Mouse (Mus musculus): Measurements from ENCODE around the gene Ptprd. TPM values are rescaled to one million over a fixed set of nuclear protein-coding genes. Genes with fewer than 3 reads are reported as not detected.

The Ptprd gene
- total and polyA plus RNA-seq, 3 experiments = not detected

DNA sequence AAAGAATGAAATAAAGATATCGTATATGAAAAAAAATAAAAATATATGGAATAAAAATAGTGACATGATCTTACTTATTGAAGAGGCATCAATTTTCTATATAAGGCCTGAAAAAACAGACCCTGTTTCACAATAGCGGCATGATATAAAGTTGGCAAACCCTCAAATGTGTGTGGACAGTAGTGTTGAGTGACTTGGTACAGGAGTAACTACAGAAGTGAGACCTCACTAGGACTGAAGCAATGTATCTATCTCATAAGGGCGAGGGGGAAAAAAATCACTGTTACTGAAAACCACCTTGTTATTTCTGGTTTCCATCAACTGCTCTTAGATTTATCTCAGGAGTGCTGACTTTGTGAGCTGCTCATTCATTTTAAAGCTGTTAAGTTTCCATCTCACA, 2204.5 kb downstream of the Ptprd start:
- H3K27ac ChIP-seq (ENCODE audit: control insufficient read depth, low read depth, low read length) = no peak overlapping the region
- TF ChIP-seq ELF1 (IDR thresholded peaks at IDR 0.05; ENCODE audit: low read depth, low read length) (no peak), MAFK (IDR thresholded peaks at IDR 0.05; ENCODE audit: borderline replicate concordance, low read depth, low read length) (no peak), USF2 (IDR thresholded peaks at IDR 0.05; ENCODE audit: borderline replicate concordance in 1 of 2, insufficient read depth in 1 of 2, low read depth in 1 of 2, low read length in 2 of 2) (no peak), MXI1 (IDR thresholded peaks at IDR 0.05; ENCODE audit: low read depth, low read length) (no peak), CTCF (IDR thresholded peaks at IDR 0.05 in 2 of 3, conservative IDR thresholded peaks at IDR 0.05 in 1 of 3; ENCODE audit: control insufficient read depth in 1 of 3, insufficient read depth in 1 of 3, low read depth in 2 of 3, low read length in 3 of 3, poor library complexity in 1 of 3, severe bottlenecking in 1 of 3) (no peak), POLR2AphosphoS5 (IDR thresholded peaks at IDR 0.05; ENCODE audit: borderline replicate concordance, low read depth, low read length) (no peak), NELFE (IDR thresholded peaks at IDR 0.05; ENCODE audit: low read depth, low read length) (no peak), MYC (IDR thresholded peaks at IDR 0.05; ENCODE audit: low read depth, low read length) (no peak)
- H3K27me3 ChIP-seq (ENCODE audit: control insufficient read depth in 1 of 2, insufficient read depth in 2 of 2, low read length in 2 of 2) = no peaks in the 10 kb centered on the region
- H3K36me3 ChIP-seq (ENCODE audit: control insufficient read depth in 1 of 2, insufficient read depth in 2 of 2, low read length in 2 of 2) = no peaks in the 10 kb centered on the region
- no peaks in the 10 kb centered on the region for H3K4me1 ChIP-seq (ENCODE audit: control insufficient read depth in 1 of 2, insufficient read depth in 2 of 2, low read length in 2 of 2)
- no peak overlapping the region for H3K9ac ChIP-seq (ENCODE audit: control insufficient read depth, low read depth, low read length, poor library complexity, severe bottlenecking)
- no peak overlapping the region for H3K4me3 ChIP-seq (ENCODE audit: control insufficient read depth in 1 of 2, insufficient read depth in 1 of 2, low read depth in 2 of 2, low read length in 2 of 2)
- no peak for DNase-seq (ENCODE audit: low read depth, low spot score)
- H3K9me3 ChIP-seq (replicated peaks; ENCODE audit: insufficient read depth, low read length) = no peaks in the 10 kb centered on the region
- no peaks in the 10 kb centered on the region for H3K79me2 ChIP-seq (ENCODE audit: control insufficient read depth, insufficient read depth, low read length, poor library complexity)

- Histone ChIP-seq H3K9ac (ENCODE audit: control insufficient read depth, low read depth, low read length, poor library complexity, severe bottlenecking) (no peak overlapping the region), H3K36me3 (ENCODE audit: control insufficient read depth in 1 of 2, insufficient read depth in 2 of 2, low read length in 2 of 2) (no peaks in the 10 kb centered on the region), H3K4me1 (ENCODE audit: control insufficient read depth in 1 of 2, insufficient read depth in 2 of 2, low read length in 2 of 2) (no peaks in the 10 kb centered on the region), H3K79me2 (ENCODE audit: control insufficient read depth, insufficient read depth, low read length, poor library complexity) (no peaks in the 10 kb centered on the region), H3K27me3 (ENCODE audit: control insufficient read depth in 1 of 2, insufficient read depth in 2 of 2, low read length in 2 of 2) (no peaks in the 10 kb centered on the region), H3K9me3 (replicated peaks; ENCODE audit: insufficient read depth, low read length) (no peaks in the 10 kb centered on the region), H3K27ac (ENCODE audit: control insufficient read depth, low read depth, low read length) (no peak overlapping the region), H3K4me3 (ENCODE audit: control insufficient read depth in 1 of 2, insufficient read depth in 1 of 2, low read depth in 2 of 2, low read length in 2 of 2) (no peak overlapping the region)
- TF ChIP-seq KAT2A (conservative IDR thresholded peaks at IDR 0.05; ENCODE audit: low read depth, low read length) (no peak), CHD2 (IDR thresholded peaks at IDR 0.05; ENCODE audit: low read length) (no peak), ELF1 (IDR thresholded peaks at IDR 0.05; ENCODE audit: low read depth, low read length) (no peak), TCF12 (IDR thresholded peaks at IDR 0.05; ENCODE audit: low read depth, low read length) (no peak), ETS1 (IDR thresholded peaks at IDR 0.05; ENCODE audit: low read depth, low read length) (no peak), CTCF (IDR thresholded peaks at IDR 0.05 in 2 of 3, conservative IDR thresholded peaks at IDR 0.05 in 1 of 3; ENCODE audit: control insufficient read depth in 1 of 3, insufficient read depth in 1 of 3, low read depth in 2 of 3, low read length in 3 of 3, poor library complexity in 1 of 3, severe bottlenecking in 1 of 3) (no peak), GABPA (IDR thresholded peaks at IDR 0.05; ENCODE audit: low read depth, low read length) (no peak), NRF1 (IDR thresholded peaks at IDR 0.05; ENCODE audit: insufficient read depth, low read depth, low read length, poor library complexity, severe bottlenecking) (no peak), E2F4 (IDR thresholded peaks at IDR 0.05; ENCODE audit: borderline replicate concordance, low read depth, low read length) (no peak), MXI1 (IDR thresholded peaks at IDR 0.05; ENCODE audit: low read depth, low read length) (no peak), USF1 (IDR thresholded peaks at IDR 0.05; ENCODE audit: low read depth, low read length) (no peak), ZKSCAN1 (IDR thresholded peaks at IDR 0.05; ENCODE audit: low read depth, low read length) (no peak), CHD1 (IDR thresholded peaks at IDR 0.05; ENCODE audit: low read depth, low read length) (no peak), RCOR1 (IDR thresholded peaks at IDR 0.05; ENCODE audit: low read depth, low read length) (no peak), SMC3 (IDR thresholded peaks at IDR 0.05; ENCODE audit: low read depth, low read length) (no peak), RAD21 (IDR thresholded peaks at IDR 0.05; ENCODE audit: low read depth, low read length) (no peak), MAFK (IDR thresholded peaks at IDR 0.05; ENCODE audit: borderline replicate concordance, low read depth, low read length) (no peak), MYB (IDR thresholded peaks at IDR 0.05; ENCODE audit: low read depth, low read length) (no peak), MAZ (IDR thresholded peaks at IDR 0.05; ENCODE audit: low read depth, low read length) (no peak)
- no peak for DNase-seq (ENCODE audit: low read depth, low spot score)
Measured at GRCm38 (mm10) chr4:76006717-76007116, 2205.0 kb downstream of the Ptprd start.

All from MEL (cell line).